Mouse (Mus musculus): ENCODE results near the gene Nap1l1.
A peak's percentile ranks its signal among the peaks of the same experiment; 100 is the strongest.
"Not testable (repeated sequence)": the region's sequence is repeated elsewhere in the genome, so short reads cannot be mapped to it uniquely, and the experiment has no call there.

Gene Nap1l1

DNA sequence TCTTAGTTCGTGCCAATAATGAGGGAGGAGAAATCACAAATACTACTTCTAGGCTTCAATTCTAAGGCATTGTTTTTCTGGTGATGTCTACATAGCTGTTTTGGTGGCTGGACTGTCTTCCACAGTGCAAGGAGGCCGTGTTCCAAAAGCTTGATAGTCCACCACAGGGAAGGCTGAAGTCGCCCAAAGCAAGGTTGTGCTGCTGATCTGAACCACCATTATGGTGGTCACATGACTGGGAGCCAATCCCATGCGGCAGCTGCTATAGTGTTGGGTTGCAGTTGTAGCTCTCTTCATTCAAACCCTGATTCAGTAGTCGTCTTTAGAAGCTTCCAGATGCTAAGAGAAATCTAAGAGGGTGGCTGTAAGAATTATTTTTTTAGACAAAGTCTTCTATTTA lies 6.6 kb downstream of the Nap1l1 start:
- no peak for DNase-seq (ENCODE audit: low spot score)

DNA sequence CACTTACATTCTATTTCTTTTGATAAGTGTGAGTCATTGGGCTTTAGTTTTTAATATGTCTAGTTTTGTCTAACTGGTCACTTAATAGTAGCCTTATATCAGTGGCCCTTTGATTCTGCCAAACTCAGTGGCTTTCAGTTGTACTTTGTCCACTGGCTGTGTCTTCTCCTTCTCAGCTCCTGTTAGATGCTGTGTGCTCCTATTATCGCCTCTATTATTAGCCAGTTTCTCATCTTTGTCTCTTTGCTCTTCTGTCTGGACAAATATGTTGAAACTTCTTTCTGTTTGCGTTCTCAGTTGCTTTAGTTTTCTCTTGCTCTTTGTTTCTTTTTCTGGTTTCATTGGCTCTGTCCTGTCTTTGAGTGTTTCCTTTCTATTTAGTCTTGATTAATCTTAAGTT lies 9.6 kb downstream of the Nap1l1 start:
- DNase-seq (ENCODE audit: low spot score), result no peak

- no peak for DNase-seq (ENCODE audit: low spot score)
Measured at GRCm38 (mm10) chr10:111484079-111484478, 11.1 kb downstream of the Nap1l1 start.

GRCm38 (mm10) chr10:111488793-111489192 lies 15.8 kb downstream of the Nap1l1 start:
- DNase-seq (ENCODE audit: low spot score), result no peak

GRCm38 (mm10) chr10:111490079-111490478 lies 17.1 kb downstream of the Nap1l1 start:
- DNase-seq (ENCODE audit: low spot score), result not testable (repeated sequence)

- DNase-seq (ENCODE audit: low spot score), result no peak
Measured at GRCm38 (mm10) chr10:111495888-111496287, 22.9 kb downstream of the Nap1l1 start.

- DNase-seq (ENCODE audit: low spot score), result no peak
Measured at GRCm38 (mm10) chr10:111499892-111500291, 26.9 kb downstream of the Nap1l1 start.

GRCm38 (mm10) chr10:111503071-111503470 lies 30.0 kb downstream of the Nap1l1 start:
- DNase-seq (ENCODE audit: low spot score), result peak; percentile 87

DNA sequence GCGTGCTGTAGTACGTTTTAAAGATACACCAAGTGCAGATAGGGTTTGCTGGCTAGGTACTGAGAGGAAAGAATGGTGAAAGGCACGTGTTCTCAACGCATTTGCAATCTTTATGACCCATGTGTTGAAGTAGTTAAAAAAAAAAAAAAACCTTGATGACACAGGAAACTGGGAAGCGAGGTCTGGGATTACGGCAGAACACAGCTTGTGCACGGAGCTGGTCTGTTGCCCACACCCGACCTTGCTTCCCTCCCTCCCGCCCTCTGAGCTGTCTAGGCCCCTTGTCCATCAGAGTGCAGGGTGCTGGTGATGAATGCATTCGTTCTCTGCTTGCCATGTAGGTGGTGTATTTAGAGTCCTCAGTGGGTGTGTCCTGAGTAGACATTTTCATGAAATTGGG lies 30.7 kb downstream of the Nap1l1 start:
- no peak for DNase-seq (ENCODE audit: low spot score)

DNA sequence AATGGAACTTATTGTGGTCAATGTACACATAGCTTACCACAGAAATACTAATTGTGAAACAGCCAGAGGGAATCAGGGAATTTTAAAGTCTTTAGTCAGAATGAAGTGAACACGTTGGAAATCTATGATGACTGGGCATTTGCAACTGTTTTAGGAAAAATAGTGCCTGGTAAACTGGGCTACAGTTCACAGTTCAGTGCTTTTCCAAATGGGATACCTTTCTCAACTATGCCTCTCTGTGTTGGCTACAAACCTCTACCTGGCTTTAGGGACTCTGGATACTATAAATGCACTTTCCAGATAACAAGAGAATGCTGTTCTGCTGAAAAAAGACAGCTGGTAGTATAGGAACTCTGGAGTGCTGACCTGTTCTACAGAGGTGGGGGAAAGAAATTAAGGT lies 31.6 kb downstream of the Nap1l1 start:
- DNase-seq (ENCODE audit: low spot score), result no peak

DNA sequence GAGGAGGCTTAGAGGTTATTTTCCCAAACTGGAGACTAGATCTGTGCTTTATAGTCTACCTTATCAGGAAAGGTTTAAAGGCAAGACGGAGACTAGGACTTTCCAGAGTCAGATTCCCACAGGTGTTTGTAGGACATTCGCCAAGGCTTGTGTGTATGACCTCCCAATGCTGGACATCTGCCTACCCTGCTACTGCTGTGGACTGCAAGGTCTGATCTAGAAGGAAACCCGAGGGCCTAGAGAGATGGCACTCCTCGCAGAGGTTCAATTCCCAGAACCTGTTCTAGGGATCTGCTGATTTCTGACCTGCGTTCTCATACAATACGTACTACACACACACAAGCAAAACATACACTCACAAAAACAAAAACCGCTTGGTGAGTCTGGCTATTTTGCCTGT lies 32.4 kb downstream of the Nap1l1 start:
- peak; percentile 45 for DNase-seq (ENCODE audit: low spot score)

- peak; percentile 98 for DNase-seq (ENCODE audit: low spot score)
Measured at GRCm38 (mm10) chr10:111506101-111506925, 33.3 kb downstream of the Nap1l1 start, which contains the start of gene Phlda1. Gene Phlda1, plus strand, starts transcription at chr10:111506286.

- DNase-seq (ENCODE audit: low spot score), result peak; percentile 67
Measured at GRCm38 (mm10) chr10:111506926-111507459, 34.0 kb downstream of the Nap1l1 start.

DNA sequence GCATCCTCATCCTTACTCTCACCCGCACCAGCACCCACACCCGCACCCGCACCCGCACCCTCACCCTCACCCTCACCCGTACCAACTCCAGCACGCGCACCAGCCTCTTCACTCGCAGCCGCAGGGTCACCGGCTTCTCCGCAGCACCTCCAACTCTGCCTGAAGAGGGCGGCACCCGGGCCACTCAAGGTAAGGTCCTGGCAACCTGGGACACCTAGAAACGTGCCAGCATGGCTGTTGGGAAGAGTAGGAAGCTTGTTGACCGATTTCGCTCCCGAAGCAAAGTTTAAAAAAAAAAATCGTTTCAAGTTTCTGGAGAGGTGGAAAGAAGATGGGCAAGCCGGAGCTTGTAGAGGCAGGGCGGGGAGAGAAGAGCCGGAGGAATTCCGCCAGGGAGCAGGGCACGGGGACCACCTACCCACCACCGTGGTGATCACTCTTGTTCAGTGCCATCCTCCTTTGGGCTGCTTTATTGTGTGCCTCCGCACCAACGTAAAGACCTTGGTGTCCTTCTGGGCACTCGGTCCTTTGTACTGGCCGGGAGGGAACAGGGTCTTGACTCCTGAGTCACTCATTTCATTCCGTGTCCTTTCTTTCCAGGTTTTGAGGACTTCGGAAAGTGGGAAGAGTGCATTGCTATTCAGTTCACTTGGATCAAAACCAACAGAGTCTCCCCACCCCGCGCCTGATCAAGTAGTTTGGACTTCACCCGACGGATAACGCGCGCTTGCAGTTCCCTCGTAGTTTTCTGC lies 34.6 kb downstream of the Nap1l1 start:
- peak; percentile 84 for DNase-seq (ENCODE audit: low spot score)

- no peak for DNase-seq (ENCODE audit: low spot score)
Measured at GRCm38 (mm10) chr10:111508324-111509080, 35.5 kb downstream of the Nap1l1 start.

- no peak for DNase-seq (ENCODE audit: low spot score)
Measured at GRCm38 (mm10) chr10:111509103-111509784, 36.2 kb downstream of the Nap1l1 start.

DNA sequence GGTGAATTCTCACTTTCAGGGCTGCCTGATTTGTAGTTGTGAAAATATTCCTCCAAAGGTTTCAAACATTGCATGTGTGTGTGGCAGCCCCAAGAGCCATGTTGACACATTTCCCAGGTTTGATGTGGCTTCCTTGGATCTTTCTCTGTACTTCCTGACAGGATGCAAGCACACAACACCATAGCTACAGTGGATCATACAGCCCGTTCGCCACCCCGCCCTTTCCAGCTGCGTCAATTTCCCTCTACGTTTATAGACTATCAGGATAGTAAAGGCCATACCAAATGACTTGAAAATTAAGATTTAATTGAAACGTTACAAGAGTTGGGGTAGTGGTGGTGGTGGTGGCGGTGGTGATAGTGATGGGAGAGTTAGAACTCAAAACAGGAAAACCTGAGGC lies 37.0 kb downstream of the Nap1l1 start:
- no peak for DNase-seq (ENCODE audit: low spot score)

DNA sequence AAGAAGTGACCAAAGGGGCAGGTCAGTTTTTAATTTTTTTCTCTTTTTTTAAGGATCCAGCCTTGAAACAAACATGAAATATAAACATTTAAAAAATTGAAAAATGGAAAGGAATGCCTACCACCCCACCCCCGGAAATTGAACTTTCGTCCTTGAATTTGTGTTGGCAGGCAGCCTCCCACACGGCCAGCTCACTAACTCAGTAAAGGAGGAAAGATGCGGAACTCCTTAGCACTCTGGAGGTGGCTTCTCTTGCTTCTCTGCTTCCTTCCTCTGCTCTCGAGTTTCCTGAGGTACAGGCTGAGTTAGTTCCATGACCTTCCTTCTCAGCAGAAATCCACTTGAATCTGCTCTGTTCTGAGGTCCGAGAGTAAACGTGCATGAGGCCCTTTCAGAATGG lies 37.8 kb downstream of the Nap1l1 start:
- no peak for DNase-seq (ENCODE audit: low spot score)

GRCm38 (mm10) chr10:111512036-111512568 lies 39.1 kb downstream of the Nap1l1 start:
- no peak for DNase-seq (ENCODE audit: low spot score)

- no peak for DNase-seq (ENCODE audit: low spot score)
Measured at GRCm38 (mm10) chr10:111514282-111514885, 41.4 kb downstream of the Nap1l1 start.
